Mouse (Mus musculus): ENCODE results near the gene Ctf2.

Ctf2 gene

DNA sequence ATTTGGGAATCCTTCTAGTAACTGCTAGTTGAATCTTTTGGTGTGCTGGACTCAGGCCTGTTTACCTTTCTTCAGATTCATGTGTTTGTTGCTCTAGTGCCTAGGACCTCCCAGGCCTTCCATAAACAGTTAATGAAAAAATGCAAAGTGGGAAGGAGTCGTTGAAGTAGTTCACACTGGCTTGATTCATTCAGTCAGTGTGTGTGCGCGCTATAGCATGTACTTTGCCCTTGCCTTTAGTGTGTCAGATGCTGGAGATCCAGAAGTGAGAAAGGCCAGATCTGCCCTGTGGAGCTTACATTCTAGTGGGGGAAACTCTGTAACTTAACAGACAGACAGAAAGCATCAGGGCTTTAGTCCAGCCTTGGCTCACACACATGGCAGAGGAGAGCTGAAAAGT, 28.5 kb upstream of the Ctf2 start:
- CTCF ChIA-PET: interaction anchor here (0.7 kb wide), 1 partner anchor 284 kb away, joined by 4 read pairs; no protein-coding TSS in a partner anchor

- CTCF ChIA-PET: no interaction called here
Measured at GRCm38 (mm10) chr7:127759716-127760115, 27.8 kb upstream of the Ctf2 start.

DNA sequence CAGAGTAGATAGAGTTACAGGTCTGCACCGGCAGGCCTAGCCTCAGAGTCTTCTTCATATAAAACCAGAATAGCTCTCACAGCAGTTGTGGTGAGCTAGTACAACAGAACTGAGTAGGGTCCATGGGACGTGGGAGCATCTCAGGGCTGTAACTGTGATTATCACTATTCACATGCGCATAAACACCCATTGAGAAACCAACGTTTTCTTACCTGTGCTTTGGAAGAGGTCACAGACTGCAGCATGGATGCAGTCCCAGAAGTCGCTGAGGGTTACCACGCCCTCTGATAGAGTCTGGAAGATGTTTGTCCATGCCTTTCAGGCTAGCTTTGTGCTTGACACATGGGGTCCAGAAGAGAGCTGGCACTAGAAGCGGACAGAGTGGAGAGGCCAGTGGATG, 21.8 kb upstream of the Ctf2 start:
- CTCF ChIA-PET: no interaction called here

- CTCF ChIA-PET: no interaction called here
Measured at GRCm38 (mm10) chr7:127753158-127753557, 21.2 kb upstream of the Ctf2 start.

GRCm38 (mm10) chr7:127752069-127752468, 20.1 kb upstream of the Ctf2 start:
- CTCF ChIA-PET: interaction anchor here (0.6 kb wide), 2 partner anchors 425 to 774 kb away, joined by 3 to 10 read pairs; no protein-coding TSS in a partner anchor

DNA sequence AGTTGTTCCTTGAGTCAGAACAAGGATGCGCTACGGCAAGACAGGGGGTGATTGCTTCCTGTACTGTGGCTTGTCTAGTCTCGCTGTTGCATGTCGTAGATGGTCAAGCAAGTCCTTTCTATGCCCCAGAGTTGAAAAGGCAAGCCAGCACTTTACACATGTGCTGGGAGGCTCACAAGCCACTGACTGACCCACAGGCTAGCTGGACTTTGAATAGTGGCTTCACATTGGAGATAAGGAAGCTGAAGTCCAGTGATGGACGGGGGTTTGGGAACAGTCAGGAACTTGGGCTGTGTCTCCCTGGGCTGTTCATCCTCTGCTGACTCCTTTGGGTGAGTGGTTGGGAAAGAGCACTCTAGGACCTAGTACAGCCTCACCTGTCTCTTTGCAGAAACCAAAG, 19.7 kb upstream of the Ctf2 start:
- CTCF ChIA-PET: interaction anchor here (0.6 kb wide), 2 partner anchors 425 to 774 kb away, joined by 3 to 10 read pairs; no protein-coding TSS in a partner anchor

DNA sequence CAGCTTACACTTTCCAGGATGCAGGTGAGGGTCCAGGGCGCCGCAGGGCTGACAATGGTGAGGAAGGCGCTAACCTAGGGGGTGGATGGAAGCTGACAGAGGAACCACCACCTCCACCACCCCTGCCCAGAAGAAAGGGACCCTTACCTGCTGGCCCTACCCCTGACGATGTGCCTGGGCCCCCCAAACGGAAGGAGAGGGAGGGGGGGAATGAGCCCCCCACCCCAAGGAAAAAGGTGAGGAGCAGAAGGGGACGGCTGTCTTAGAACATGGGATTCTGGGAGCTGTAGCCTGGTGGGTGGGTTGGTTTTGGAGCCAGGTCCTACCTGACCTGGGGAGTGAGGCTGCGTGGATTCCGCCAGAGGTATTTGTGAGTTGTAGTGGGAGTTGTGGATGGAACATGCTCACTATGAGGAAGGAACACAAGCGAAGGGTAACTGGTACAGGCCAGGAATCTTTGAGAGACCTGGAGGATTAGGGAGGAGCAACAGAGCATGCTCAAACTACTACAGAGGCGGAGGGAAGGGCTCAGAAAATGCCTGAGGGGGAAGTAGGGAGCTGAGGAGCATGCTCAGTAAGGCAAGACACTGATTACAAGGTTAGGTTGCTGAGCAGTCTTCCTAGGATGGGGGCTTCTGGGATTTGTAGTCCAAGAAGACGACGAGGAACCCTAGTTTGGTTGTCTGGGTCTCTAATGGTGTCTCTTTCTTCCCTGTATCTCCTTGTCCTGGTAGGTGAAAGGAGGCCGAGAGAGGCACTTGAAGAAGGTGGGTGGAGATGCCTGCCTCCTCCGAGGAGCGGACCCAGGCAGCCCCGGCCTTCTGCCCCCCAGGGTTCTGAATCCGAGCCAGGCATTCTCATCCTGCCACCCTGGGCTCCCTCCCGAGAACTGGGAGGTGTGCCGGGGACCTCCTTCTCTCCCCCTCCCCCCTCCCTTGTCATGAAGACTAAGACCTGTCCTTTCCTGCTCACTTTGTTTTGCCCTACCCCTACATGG, 18.5 kb upstream of the Ctf2 start:
- CTCF ChIA-PET: no interaction called here

DNA sequence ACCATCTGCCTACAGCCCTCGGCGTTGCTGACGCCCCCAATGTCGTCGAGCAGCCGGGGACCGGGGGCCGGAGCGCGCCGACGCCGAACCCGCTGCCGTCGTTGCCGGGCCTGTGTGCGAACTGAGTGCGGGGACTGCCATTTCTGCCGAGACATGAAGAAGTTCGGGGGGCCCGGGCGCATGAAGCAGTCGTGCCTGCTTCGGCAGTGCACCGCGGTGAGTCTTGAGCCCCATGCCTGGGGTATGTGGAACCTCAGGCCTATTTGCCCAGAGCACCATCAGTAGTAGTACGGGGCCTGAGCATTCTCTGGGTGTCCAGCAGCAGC, 16.2 kb upstream of the Ctf2 start:
- CTCF ChIA-PET: no interaction called here

DNA sequence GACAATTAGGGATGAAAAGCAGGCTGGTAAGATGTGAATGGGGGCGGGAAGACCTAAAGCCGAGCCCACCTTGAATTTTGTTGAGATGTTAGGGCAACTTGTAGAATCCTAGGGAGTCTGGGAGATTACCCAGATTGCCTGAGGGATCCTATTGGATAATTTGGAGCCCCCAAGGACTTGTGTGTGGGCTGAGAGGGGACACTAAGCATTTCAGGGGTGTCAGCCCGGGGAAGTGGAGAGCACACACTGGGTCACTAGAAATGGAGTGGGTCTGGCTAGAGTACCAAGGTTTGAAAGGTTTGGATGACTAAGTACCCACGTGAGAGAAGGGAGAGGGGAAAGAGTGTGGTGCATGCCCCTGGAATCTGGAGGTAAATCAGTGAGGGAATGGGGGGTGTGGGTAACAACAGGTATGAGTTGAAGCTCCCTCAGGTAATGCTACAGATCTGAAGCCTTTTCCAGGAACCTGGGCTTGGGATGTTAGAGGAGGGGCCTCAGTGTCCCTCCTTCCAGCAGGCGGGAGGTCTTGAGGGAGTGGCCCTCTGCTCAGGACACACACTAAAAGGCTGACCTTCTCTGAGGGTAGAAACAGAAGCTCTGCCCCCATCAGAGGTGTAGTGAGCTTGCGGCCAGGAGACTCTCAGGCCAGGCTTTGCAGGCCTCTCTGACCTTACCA, 15.7 kb upstream of the Ctf2 start:
- CTCF ChIA-PET: no interaction called here

GRCm38 (mm10) chr7:127746494-127747491, 14.8 kb upstream of the Ctf2 start:
- CTCF ChIA-PET: no interaction called here

- CTCF ChIA-PET: no interaction called here
Measured at GRCm38 (mm10) chr7:127745652-127746493, 13.9 kb upstream of the Ctf2 start.

- CTCF ChIA-PET: no interaction called here
Measured at GRCm38 (mm10) chr7:127745251-127745651, 13.3 kb upstream of the Ctf2 start.

DNA sequence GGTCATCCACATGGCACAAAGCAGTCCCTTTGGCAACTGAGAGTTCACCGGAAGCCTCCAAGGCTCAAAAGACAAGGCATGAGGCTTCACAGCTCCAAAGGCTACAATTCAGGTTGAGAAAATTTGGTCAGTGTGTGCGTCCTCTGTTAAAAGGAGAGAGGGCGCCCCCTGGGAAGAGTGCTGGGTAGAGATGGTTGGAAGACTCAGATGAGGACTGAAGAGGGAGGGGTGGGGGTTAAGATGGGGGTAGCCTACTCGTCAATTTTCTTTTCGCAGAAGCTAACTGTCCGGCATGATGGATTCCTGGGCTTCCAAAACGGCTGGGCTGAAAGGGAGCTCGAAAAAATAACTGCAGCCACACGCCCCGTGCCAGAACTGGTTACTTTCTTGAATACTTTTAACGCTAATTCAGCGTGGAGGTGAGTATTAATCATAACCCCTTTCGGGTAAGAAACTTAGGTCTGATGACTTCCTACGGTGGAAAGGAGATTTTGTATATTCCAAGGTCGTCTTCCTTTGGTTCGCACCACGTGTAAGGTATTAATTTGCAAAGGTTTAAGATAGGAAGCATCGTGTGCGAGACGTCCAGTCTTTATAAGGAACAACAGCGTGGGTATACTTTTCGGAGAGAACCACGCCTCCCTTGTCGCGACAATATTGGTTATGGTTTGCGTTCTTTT, 12.5 kb upstream of the Ctf2 start, which contains the start of gene Fbxl19:
Gene Fbxl19, plus strand, starts transcription at position 178 of the 680 bp plus-strand sequence.
- CTCF ChIA-PET: interaction anchor here (0.6 to 1.1 kb wide), 2 partner anchors 14 to 177 kb away, joined by 3 to 9 read pairs; no protein-coding TSS in a partner anchor

- CTCF ChIA-PET: interaction anchor here (0.6 kb wide), 1 partner anchor 14 kb away, joined by 9 read pairs; the partner anchor contains the start of gene Fbxl19
Measured at GRCm38 (mm10) chr7:127730170-127730569, 1.8 kb downstream of the Ctf2 start.

DNA sequence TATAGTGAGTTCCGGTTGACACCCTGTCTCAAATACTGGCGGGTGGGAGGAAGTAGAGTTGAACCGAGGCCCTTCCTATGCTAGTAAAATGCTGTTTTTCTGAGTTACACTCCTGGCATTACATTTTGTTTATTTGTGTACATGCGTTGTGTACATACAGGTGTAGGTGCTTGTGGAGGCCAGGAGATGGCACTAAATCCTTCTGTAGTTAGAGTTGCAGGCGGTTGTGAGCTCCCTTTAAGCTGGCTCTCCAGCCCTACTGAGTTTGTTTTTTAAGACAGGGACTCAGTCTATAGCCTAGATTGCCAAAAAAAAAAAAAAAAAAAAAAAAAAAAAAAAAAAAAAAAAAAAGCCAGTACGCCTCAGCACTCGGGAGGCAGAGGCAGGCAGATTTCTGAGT, 4.1 kb downstream of the Ctf2 start:
- CTCF ChIA-PET: no interaction called here

- CTCF ChIA-PET: no interaction called here
Measured at GRCm38 (mm10) chr7:127725924-127726323, 6.0 kb downstream of the Ctf2 start.

- CTCF ChIA-PET: no interaction called here
Measured at GRCm38 (mm10) chr7:127725490-127725889, 6.5 kb downstream of the Ctf2 start.

GRCm38 (mm10) chr7:127719258-127719657, 12.7 kb downstream of the Ctf2 start:
- CTCF ChIA-PET: no interaction called here

GRCm38 (mm10) chr7:127718339-127718738, 13.6 kb downstream of the Ctf2 start:
- CTCF ChIA-PET: no interaction called here

DNA sequence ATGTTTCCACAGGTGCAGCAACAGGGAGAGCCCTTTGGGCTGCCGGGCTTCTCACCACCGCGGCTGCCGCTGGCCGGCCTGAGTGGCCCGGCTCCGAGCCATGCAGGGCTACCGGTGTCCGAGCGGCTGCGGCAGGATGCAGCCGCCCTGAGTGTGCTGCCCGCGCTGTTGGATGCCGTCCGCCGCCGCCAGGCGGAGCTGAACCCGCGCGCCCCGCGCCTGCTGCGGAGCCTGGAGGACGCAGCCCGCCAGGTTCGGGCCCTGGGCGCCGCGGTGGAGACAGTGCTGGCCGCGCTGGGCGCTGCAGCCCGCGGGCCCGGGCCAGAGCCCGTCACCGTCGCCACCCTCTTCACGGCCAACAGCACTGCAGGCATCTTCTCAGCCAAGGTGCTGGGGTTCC, 15.0 kb downstream of the Ctf2 start:
- CTCF ChIA-PET: no interaction called here
